Mouse (Mus musculus) heart, embryonic 13.5 days (tissue): ENCODE results near the gene Snapc3. TPM values are rescaled to one million over a fixed set of nuclear protein-coding genes. Genes with fewer than 3 reads are reported as not detected.
A peak's percentile ranks its signal among the peaks of the same experiment; 100 is the strongest.

Experiments
- ATAC-seq: fragments of 200-750 bp; cut with Nextera tagmentation; 2 replicates; pipeline ENCODE4 v1.8.0; 2017; ENCODE audit warnings: moderate TSS enrichment; ENCODE audit not compliant: insufficient number of reproducible peaks, low FRiP score, low TSS enrichment; ENCODE audit errors: extremely low read depth
- H3K27ac ChIP-seq: fragments of 300-500 bp; sonication (generic); replicated peaks from 2 replicates; pipeline ENCODE4 v1.5.1; 2015; ENCODE audit warnings: moderate library complexity, mild to moderate bottlenecking, inconsistent platforms
- H3K27me3 ChIP-seq: fragments of 300-500 bp; sonication (generic); replicated peaks from 2 replicates; pipeline ENCODE4 v1.6.1; 2015; ENCODE audit warnings: mild to moderate bottlenecking, inconsistent platforms
- H3K36me3 ChIP-seq: fragments of 300-500 bp; sonication (generic); 2 replicates; pipeline ENCODE4 v1.6.1; 2015; ENCODE audit warnings: mild to moderate bottlenecking, inconsistent platforms
- H3K4me1 ChIP-seq: fragments of 300-500 bp; sonication (generic); 2 replicates; pipeline ENCODE4 v1.6.1; 2015; ENCODE audit warnings: inconsistent platforms
- H3K4me2 ChIP-seq: fragments of 300-500 bp; sonication (generic); 2 replicates; pipeline ENCODE4 v1.6.1; 2015; ENCODE audit warnings: inconsistent platforms, mild to moderate bottlenecking, moderate library complexity
- H3K4me3 ChIP-seq: fragments of 300-500 bp; sonication (generic); 2 replicates; pipeline ENCODE4 v1.5.1; 2015; ENCODE audit warnings: moderate library complexity, mild to moderate bottlenecking, inconsistent platforms
- H3K9ac ChIP-seq: fragments of 300-500 bp; sonication (generic); 2 replicates; pipeline ENCODE4 v1.6.1; 2015; ENCODE audit warnings: inconsistent platforms, mild to moderate bottlenecking, moderate library complexity
- H3K9me3 ChIP-seq: fragments of 300-500 bp; sonication (generic); 2 replicates; pipeline ENCODE4 v1.6.1; 2016; ENCODE audit warnings: inconsistent platforms
- WGBS: fragments of 180-500 bp; shearing (Covaris S2); methylation state at CpG from one replicate; pipeline ENCODE4 v1.1.7; 2015; ENCODE audit warnings: mixed read lengths; 5-methylcytosine and 5-hydroxymethylcytosine counted together
- polyA plus RNA-seq: library from polyadenylated mRNA; unstranded; fragments of >200 nt; fragmentation: Nextera tagmentation; extraction: Ambion mirVana; gene quantifications from 2 replicates; pipeline ENCODE4 v1.2.1, GENCODE M21; 2015

Snapc3 gene
- polyA plus RNA-seq, 1 experiment from 2014 or later, result 27.1 TPM

DNA sequence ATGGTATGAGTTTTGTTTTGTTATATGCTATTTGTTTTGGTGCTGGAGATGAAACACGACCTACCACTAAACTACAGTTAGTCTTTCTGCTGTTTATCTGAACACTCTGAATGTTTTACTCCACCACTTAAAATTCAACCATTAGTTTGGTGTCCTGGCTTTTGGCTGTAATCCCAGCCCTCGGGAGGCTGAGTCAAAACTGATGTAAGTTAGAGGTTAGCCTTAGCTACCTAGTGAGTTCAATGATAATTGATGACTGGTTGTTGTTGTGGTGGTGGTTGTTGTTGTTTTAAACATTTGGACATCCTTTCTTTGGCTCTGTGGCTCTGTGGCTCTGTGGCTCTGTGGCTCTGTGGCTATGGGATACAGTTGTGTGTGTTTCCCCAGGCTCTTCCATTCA, 1.3 kb downstream of the Snapc3 start:
- Histone ChIP-seq H3K27me3 (no peaks in the 10 kb centered on the region), H3K9ac (peak overlapping the region; percentile 94), H3K4me3 (peak overlapping the region; percentile 85), H3K9me3 (0 out of 2 replicates have a peak, but pooled peaks cover 4% of the 10 kb centered on the region), H3K4me2 (peak overlapping the region; percentile 84), H3K36me3 (peaks cover 31% of the 10 kb centered on the region), H3K4me1 (peaks cover 19% of the 10 kb centered on the region), H3K27ac (no peak overlapping the region)
- ATAC-seq, result no peak
- WGBS, result 61% methylated on average over 2 of the region's 2 CpGs

DNA sequence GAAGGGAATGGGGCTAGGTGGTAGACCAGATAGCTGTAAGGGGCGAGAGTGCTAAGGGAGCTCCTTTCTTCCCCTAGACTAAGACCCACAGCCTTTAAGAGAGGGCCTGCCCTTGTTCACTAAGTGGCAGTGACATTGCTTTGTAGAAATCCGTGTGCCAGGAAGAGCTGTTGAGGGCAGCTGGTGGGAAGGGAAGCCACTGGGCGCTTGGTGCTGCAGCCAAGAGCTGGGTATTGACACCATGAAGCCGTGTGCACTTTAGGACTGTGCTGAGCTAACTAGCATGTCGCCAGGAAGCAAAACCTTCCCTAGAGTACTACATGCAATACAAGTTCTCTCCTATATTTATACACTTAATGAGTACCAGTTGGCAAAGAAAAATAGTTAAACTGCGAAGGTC, 6.1 kb downstream of the Snapc3 start:
- Histone ChIP-seq H3K4me1 (peaks cover 11% of the 10 kb centered on the region), H3K4me2 (no peak overlapping the region), H3K4me3 (no peak overlapping the region), H3K27ac (no peak overlapping the region), H3K36me3 (peaks cover 75% of the 10 kb centered on the region), H3K27me3 (no peaks in the 10 kb centered on the region), H3K9ac (no peak overlapping the region), H3K9me3 (no peaks in the 10 kb centered on the region)
- no peak for ATAC-seq
- WGBS, result 91% methylated on average over 6 of the region's 6 CpGs

DNA sequence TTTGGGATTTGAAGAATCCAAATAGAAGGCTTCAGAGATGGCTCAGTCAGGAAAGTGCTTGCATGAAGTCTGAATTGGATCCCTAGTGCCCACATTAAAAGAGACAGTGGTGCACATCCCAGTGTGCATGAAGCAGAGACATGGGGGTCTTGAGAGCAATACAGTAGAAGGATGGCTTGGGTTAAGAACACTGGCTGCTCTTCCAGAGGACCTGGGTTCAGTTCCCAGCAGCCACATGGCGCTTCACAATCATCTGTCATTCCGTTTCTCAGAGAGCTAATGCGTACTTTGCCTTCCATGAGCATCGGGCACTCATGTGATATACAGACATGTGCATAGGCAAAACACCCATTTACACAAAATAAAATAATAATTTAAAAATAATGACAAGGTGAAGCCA, 7.6 kb downstream of the Snapc3 start:
- H3K4me3 ChIP-seq, result no peak overlapping the region
- H3K9ac ChIP-seq, result no peak overlapping the region
- WGBS, result 92% methylated on average over 4 of the region's 4 CpGs
- H3K4me1 ChIP-seq, result no peaks in the 10 kb centered on the region
- ATAC-seq, result no peak
- H3K36me3 ChIP-seq, result peaks cover 81% of the 10 kb centered on the region
- H3K9me3 ChIP-seq, result no peaks in the 10 kb centered on the region
- no peak overlapping the region for H3K27ac ChIP-seq
- H3K27me3 ChIP-seq, result no peaks in the 10 kb centered on the region
- H3K4me2 ChIP-seq, result no peak overlapping the region

DNA sequence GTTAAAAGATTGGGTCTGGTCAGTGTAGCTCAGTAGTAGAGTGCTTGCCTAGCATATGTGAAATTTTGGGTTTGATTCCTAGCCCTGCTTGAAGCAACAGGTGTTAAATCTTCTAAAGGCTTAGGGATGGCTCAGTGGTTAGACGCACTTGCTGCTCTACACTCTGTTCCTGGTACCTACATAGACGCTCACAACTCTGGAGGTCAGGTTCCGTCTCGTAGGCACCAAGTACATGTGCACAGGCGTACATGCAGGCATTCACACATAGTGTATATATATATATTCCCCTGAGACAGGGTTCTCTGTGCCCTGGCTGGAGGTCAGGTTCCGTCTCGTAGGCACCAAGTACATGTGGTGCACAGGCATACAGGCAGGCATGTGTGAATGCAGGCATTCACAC, 9.6 kb downstream of the Snapc3 start:
- H3K4me1 ChIP-seq, result no peaks in the 10 kb centered on the region
- no peak for ATAC-seq
- H3K4me2 ChIP-seq, result no peak overlapping the region

DNA sequence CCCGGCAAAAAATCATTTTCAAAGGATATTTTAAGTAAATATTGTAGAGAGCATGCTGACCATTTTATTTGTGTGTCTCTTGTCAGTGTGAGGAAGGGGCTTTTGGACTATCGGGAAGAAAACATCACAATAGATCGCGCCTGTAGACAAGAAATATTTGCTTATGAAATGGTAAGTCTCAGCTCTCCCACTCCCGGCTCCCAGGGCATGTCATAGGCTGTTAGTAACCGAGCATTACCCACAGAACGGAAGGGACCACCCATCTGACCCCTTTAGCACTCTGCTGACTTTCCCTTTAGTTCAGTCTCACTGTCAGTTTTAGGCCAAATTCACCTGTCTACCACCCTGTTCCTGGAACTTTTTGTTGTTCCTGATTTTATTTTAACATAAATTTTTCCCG, 10.2 kb downstream of the Snapc3 start:
- H3K36me3 ChIP-seq, result peaks cover 86% of the 10 kb centered on the region

More for the DNA sequence above, 9.6 kb downstream of the Snapc3 start:
- H3K27me3 ChIP-seq, result no peaks in the 10 kb centered on the region
- H3K4me3 ChIP-seq, result no peak overlapping the region
- H3K9me3 ChIP-seq, result no peaks in the 10 kb centered on the region
- H3K9ac ChIP-seq, result no peak overlapping the region
- 94% methylated on average over 7 of the region's 7 CpGs for WGBS
- peaks cover 87% of the 10 kb centered on the region for H3K36me3 ChIP-seq
- H3K27ac ChIP-seq, result no peak overlapping the region

DNA sequence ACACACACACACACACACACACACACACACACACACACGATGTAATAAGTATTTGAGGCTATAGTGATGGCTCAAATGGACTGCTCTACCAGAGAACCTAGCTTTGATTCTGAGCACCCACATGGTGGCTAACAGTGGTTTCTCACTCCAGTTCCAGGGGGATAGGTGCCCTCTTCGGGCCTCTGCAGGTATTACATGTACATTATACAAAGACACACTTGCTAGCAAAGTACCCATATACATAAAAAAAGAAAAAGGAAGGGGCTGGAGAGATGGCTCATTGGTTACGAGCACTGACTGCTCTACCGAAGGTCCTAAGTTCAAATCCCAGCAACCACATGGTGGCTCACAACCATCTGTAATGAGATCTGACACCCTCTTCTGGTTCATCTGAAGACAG, 11.3 kb downstream of the Snapc3 start:
- ATAC-seq, result no peak
- Histone ChIP-seq H3K4me2 (no peak overlapping the region), H3K4me1 (no peaks in the 10 kb centered on the region), H3K36me3 (peaks cover 86% of the 10 kb centered on the region), H3K27ac (no peak overlapping the region), H3K9me3 (no peaks in the 10 kb centered on the region), H3K4me3 (no peak overlapping the region), H3K9ac (no peak overlapping the region), H3K27me3 (no peaks in the 10 kb centered on the region)
- WGBS, result 90% methylated on average over 4 of the region's 4 CpGs

More for the DNA sequence above, 10.2 kb downstream of the Snapc3 start:
- no peaks in the 10 kb centered on the region for H3K4me1 ChIP-seq
- ATAC-seq, result no peak
- no peaks in the 10 kb centered on the region for H3K27me3 ChIP-seq
- no peak overlapping the region for H3K9ac ChIP-seq
- H3K4me2 ChIP-seq, result no peak overlapping the region
- no peak overlapping the region for H3K4me3 ChIP-seq
- H3K9me3 ChIP-seq, result no peaks in the 10 kb centered on the region
- H3K27ac ChIP-seq, result no peak overlapping the region
- 92% methylated on average over 8 of the region's 8 CpGs for WGBS

DNA sequence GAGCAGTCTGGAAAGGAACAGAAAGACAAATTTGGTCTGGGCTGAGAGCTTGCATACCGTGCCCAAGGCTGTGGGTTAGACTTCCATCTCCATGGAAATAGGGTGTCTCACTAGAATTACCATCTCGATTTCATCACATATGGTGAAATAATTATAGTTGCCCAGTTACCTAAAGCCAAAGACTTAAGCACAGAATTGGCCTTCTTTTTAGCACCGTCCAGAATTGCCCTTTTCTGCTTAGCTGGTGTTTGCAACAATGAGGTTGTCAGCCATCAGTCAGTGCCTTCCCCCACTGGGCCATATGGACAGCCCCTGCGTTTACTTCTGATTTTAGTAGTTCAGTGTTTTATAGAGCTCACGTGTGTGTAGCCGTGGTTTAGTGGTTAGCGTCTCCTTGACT, 14.4 kb downstream of the Snapc3 start:
- no peaks in the 10 kb centered on the region for H3K27me3 ChIP-seq
- H3K4me2 ChIP-seq, result no peak overlapping the region
- 91% methylated on average over 7 of the region's 7 CpGs for WGBS
- H3K4me1 ChIP-seq, result no peaks in the 10 kb centered on the region
- no peak overlapping the region for H3K27ac ChIP-seq
- H3K36me3 ChIP-seq, result peaks cover 91% of the 10 kb centered on the region
- H3K9me3 ChIP-seq, result no peaks in the 10 kb centered on the region
- H3K9ac ChIP-seq, result no peak overlapping the region
- H3K4me3 ChIP-seq, result no peak overlapping the region
- ATAC-seq, result no peak

DNA sequence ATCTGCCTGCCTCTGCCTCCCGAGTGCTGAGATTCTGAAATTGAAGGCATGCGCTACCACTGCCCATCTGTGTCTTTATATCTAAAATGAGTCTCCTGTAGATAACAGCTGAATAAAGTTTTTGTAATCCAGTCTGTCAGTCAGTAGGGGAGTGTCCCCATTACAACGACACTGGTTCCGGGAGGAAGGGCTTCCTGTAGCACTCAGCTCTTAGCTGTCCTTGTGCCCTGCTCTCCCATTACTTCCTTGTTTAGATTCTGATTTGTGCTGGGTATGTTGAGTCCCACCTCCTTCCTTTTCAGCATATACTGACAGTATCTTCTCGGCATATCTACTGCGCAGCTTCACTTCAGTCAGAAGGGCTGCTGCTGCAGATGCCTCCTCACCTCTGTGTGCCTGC, 15.4 kb downstream of the Snapc3 start:
- no peaks in the 10 kb centered on the region for H3K4me1 ChIP-seq

DNA sequence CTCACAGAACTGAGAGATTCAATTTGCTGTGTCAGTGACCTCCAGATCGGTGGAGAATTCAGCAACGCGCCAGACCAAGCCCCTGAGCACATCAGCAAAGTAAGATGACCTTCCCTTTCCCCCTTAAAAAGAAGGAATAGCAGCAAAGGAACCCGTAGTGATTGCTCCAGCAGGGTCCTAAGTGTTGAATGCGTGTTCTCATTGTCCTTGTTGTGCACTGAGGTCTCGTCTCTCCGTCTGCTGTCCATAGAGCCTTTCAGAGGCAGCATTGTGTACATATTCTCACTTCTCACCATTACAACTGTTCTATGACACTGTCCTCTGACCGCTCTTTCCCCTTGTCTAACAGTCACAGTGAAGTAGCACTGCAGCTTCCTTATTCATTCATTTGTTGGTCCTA, 18.9 kb downstream of the Snapc3 start:
- H3K27ac ChIP-seq, result no peak overlapping the region
- H3K27me3 ChIP-seq, result no peaks in the 10 kb centered on the region
- no peak for ATAC-seq
- H3K4me3 ChIP-seq, result no peak overlapping the region
- no peaks in the 10 kb centered on the region for H3K4me1 ChIP-seq
- H3K9me3 ChIP-seq, result no peaks in the 10 kb centered on the region
- 93% methylated on average over 8 of the region's 8 CpGs for WGBS
- H3K4me2 ChIP-seq, result no peak overlapping the region
- H3K36me3 ChIP-seq, result peaks cover 98% of the 10 kb centered on the region
- H3K9ac ChIP-seq, result no peak overlapping the region

More for the DNA sequence above, 15.4 kb downstream of the Snapc3 start:
- H3K9me3 ChIP-seq, result no peaks in the 10 kb centered on the region
- H3K27ac ChIP-seq, result no peak overlapping the region
- no peak overlapping the region for H3K4me3 ChIP-seq
- no peak for ATAC-seq
- 82% methylated on average over 6 of the region's 6 CpGs for WGBS
- peaks cover 90% of the 10 kb centered on the region for H3K36me3 ChIP-seq
- no peak overlapping the region for H3K4me2 ChIP-seq
- no peaks in the 10 kb centered on the region for H3K27me3 ChIP-seq
- H3K9ac ChIP-seq, result no peak overlapping the region

DNA sequence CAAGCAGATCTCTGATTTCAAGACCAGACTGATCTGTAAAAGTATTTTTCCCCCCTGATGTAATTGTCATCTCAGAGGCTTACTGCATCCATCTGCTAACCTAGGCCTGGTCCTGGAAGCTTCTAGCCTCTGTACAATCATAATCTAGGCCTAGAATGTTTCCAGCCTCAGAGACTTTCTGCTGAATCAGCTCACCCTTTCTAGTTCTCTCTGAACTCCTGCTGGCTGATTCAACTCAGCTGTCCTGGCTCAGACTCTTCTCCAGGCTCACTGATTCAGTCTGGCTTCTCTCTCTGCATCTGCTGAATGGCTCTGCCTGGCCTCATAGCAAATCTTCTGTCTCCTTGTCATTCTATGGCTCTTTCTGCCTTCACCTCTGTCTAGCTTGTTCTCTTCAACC, 20.6 kb downstream of the Snapc3 start:
- no peak for ATAC-seq
- Histone ChIP-seq H3K9me3 (no peaks in the 10 kb centered on the region), H3K4me3 (no peak overlapping the region), H3K4me2 (no peak overlapping the region), H3K36me3 (peaks cover 94% of the 10 kb centered on the region), H3K27ac (no peak overlapping the region), H3K27me3 (no peaks in the 10 kb centered on the region), H3K9ac (no peak overlapping the region), H3K4me1 (no peaks in the 10 kb centered on the region)

DNA sequence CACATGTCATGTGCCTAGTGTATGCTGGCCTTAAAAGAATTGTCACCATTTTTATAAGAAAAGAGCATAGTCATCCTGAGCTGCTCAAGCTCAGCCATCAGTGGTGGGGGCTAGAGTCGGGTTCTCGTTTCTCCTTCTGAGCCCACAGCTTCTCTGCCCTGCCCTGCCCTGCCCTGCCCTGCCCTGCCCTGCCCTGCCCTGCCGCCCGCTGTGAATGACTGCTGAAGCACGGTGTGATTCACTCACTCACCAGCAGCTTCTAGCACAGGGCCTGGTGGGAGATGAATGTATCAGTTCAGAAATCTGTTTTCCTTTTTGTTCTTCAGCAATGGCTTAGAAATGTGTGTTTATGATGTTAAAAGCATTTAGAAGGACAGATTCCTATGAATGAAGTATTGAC, 21.5 kb downstream of the Snapc3 start:
- H3K4me1 ChIP-seq, result no peaks in the 10 kb centered on the region
- H3K9ac ChIP-seq, result no peak overlapping the region
- no peak for ATAC-seq
- no peak overlapping the region for H3K4me3 ChIP-seq
- H3K36me3 ChIP-seq, result peaks cover 85% of the 10 kb centered on the region
- no peaks in the 10 kb centered on the region for H3K9me3 ChIP-seq
- no peak overlapping the region for H3K27ac ChIP-seq
- H3K4me2 ChIP-seq, result no peak overlapping the region
- H3K27me3 ChIP-seq, result no peaks in the 10 kb centered on the region
- 72% methylated on average over 5 of the region's 5 CpGs for WGBS

DNA sequence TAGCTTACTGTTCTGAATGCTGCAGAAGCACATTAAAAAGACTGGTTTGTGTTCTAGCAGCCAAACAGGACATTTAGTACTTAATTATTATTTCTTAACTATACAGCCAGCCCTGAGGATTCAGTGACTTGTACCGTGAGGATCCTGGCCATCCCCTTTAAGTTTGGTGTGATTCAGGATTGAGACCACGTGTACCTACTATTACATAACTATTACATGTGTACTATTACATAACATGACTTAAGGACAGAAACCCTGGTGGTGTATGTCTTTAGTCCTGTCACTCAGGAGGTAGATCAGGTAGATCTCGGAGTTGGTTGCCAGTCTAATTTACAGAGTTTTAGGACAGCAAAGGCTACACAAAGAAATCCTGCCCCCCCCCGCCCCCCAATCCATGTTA, 23.5 kb downstream of the Snapc3 start:
- Histone ChIP-seq H3K9ac (no peak overlapping the region), H3K27ac (no peak overlapping the region), H3K27me3 (no peaks in the 10 kb centered on the region), H3K4me3 (no peak overlapping the region), H3K4me2 (no peak overlapping the region), H3K36me3 (peaks cover 65% of the 10 kb centered on the region), H3K4me1 (no peaks in the 10 kb centered on the region), H3K9me3 (no peaks in the 10 kb centered on the region)
- 88% methylated on average over 4 of the region's 4 CpGs for WGBS
- no peak for ATAC-seq
